Mouse (Mus musculus): Measurements from ENCODE around the gene Tmem25.
A peak's percentile ranks its signal among the peaks of the same experiment; 100 is the strongest.

Gene Tmem25

DNA sequence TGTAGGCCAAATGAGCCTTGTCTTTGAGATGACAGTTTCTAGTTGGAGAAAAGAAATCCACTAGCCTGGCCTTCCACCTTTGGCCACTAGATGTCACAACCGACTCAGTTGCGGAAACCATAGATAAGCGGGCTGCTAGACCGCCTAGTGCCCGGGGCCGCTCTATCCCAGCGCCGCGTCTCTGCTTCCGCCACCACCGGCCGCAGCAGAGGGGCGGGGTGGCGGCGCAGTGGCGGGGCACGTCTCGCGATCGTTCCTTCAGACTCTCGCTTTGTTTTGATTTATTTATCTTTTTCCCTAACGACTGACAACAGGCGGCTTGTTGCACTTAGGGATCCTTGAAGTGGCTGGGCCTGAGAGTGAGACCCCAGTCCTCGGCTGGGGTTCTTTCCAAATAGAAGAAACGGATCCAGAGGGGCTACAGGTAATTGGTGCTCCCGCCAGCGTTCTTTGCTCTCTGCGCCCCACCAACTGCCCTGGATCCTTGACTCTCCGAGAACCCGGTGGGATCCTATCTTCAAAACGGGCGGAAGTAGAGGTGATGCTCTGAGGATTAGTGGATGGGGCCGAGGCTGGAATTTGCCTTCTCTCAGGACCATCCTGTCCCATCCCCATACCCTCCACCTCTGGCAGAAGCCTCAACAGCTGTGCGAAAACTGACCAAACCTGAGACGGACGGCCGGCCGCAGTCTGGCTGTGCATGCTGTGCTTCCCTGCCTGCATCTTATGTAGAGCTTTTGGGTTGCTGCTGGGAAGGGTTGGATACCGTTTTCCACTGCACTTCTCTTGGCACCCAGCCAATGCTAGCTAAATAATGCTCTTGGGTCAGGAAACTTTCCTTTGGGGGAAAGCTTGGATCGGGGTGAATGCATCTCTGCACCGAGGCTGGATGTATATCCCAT is 26.1 kb downstream of the Tmem25 start:
- peak; percentile 97 for DNase-seq (ENCODE audit: low read depth, low spot score)

DNA sequence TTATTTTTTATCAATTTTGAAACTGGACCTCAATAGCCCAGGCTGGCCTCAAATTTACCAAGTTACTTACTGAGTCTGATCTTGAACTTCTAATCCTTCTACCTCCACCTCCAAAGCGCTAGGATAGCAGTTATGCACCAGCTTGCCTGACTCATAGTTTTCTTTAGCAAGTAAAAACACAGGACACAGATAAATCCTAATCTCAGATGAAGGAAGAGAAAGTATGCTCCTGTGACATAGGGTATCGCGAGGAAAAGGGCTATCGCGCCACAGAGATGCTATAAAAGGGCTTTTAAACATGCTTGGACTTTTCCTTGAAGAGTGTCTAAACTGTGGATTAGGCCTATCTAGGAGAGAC is 26.7 kb downstream of the Tmem25 start:
- DNase-seq (ENCODE audit: low read depth, low spot score): no peak

DNA sequence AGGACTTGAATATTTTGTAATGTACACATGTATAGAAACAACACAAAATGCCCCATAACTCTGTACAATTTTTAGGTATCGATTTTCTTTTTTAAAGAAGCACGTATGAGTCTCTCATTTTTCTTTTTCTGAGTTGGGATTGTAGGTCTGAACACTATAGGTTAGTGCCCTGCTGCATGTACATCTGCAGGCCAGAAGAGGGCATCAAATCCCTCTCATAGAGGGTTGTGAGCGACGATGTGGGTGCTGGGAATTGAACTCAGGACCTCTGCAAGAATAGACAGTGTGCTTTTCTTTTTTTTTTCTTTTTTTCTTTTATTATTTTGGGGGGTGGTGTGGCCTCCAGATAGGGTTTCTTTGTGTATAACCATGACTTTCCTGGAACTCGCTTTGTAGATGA is 27.7 kb downstream of the Tmem25 start:
- DNase-seq (ENCODE audit: low read depth, low spot score): peak; percentile 36

DNA sequence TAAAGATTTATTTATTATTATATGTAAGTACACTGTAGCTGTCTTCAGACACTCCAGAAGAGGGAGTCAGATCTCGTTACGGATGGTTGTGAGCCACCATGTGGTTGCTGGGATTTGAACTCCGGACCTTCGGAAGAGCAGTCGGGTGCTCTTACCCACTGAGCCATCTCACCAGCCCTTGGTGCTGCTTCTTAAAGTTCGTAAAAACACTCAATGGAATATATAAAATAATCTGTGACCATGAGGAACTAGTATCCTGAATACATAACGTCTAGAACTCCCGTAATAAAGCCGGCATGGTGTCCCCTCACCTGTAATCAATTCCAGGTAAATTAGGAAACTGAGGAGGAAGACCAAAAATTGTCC is 31.1 kb downstream of the Tmem25 start:
- peak; percentile 16 for DNase-seq (ENCODE audit: low read depth, low spot score)

DNA sequence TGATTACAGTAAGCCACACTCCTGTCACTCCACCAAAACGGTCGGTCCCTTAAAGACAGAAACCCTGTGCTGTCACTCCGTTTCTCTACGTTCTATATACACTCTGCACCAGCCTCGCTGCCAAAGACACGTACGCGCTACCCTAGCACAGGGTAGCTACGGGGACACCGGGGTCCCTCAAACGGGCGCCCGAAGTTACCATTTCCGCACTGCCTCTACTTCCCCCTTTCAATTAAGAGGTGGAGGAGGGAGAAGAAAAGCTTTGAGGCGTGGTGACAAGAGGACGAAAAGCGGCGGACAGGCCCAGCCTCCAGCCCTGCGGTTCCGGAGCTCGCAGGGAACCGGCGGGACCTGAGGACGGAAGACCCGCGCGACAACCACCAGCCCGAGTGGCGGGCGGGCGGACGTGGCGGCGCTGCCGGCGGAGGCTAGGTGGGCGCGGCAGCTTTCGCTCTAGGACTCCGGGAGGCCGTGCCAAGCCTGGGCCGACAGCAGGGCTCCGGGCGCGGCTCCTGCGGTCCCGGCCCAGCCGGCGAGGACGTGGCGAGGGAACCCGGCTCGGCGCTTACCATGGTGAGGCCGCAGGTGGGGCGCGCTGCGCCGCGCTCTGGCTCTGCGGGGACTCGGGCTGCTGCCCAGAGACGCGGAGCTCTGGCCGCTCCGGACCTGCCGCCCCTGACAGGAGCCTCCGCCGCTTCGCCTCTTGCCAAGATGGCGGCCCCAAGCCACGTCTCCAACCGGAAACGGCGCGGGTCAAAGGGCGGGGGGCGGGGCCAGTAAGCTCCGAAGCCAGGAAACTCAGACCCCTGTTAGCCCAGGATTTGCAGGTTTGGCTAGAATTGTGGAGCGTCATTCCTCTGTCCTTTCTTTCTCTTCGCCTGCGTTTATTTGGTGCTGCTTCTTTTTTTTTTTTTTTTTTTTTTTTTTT is 31.7 kb downstream of the Tmem25 start, which contains the start of the genes Arcn1 and Ift46:
Arcn1 (minus strand) TSS at position 745 of the 928 bp plus-strand sequence.
Ift46 (plus strand) TSS at position 808 of the 928 bp plus-strand sequence.
- DNase-seq (ENCODE audit: low read depth, low spot score): peak; percentile 94

DNA sequence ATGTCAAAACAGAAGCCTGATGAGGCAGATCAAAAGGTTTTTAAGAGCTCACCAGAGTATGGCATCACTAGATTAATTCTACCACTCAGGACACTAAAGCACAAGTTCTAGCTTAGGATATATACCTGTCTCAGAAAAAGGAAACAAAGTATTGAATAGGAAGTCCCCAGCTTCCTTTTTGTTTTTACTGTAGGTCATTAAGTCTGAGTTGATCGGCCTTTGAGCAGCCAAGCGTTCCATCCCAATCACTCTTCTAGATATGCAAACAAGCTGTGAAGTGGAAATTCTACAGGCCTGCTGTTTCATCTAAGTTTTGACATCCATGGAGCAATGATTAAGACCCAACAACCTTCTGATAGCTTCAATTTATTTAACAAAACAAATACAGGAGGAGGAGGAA is 38.2 kb downstream of the Tmem25 start:
- DNase-seq (ENCODE audit: low read depth, low spot score): no peak

DNA sequence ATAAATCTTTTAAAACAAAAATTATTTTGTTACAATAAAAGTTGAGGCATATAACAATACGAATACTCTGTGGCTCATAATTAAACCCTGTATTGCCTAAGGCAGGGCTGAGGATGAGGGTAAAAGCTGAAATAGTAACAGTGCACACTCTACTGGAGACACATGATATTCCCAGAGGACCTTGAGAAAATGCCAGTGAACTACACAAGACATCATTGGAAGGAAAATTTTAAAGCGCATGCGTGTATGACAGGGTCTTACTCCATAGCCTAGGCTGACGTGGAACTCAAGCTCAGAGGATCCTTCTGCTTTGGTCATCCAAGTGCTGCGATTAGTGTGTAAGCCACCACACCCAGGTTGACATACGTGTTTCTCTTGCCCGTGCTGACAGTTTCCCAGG is 50.6 kb downstream of the Tmem25 start:
- no peak for DNase-seq (ENCODE audit: low read depth, low spot score)

DNA sequence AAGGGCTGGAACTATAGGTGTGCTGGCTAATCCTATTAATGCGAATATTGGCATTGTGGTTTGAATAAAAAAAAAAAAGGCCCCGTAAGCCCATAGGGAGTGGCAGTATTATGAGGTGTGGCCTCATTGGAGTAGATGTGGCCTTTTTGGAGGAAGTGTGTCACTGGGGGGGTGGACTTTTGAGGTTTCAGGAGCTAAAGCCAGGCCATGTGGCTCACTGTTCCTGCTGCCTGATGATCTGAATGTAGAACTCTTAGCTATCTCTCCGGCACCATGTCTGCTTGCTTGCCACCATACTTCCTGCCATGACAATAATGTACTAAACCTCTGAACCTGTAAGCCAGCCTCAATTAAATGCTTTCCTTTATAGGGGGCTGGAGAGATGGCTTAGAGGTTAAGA is 51.8 kb downstream of the Tmem25 start:
- no peak for DNase-seq (ENCODE audit: low read depth, low spot score)

DNA sequence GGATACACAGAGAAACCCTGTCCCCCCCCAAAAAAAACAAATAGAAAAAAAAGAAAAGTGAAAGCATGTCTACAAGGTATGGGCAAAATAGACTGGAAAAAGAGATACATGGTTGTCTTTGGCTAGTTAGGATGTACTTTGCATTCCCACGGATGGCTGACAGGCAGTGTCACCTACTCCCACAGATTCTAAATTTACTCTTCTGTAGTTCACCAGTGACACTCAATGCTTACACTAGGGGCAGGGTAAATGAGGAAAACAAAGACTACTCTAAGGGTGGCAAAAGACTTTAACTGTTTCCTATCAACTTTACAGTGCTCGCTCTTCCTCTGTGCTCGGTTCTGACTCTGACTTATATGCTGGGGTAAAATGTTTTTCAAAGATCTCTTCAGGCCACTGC is 52.4 kb downstream of the Tmem25 start:
- no peak for DNase-seq (ENCODE audit: low read depth, low spot score)

DNA sequence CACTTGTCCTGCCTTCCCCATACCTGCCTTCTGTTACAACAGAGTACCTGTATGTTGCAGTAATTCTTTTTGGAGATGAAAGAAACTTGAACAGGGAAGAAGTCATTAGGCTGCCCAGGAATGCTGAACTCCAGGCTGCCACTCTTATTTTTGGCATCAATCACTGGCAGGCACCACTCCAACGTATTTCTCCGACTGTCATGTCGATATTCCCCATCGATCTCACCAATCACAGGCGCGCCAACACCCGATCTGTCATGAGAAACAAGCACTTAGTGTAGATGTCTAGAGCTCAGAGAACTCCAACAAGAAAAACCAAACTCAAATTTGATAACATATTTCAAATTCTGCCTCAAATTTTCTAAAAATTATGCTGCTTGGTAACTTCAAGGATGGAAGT is 53.7 kb downstream of the Tmem25 start:
- no peak for DNase-seq (ENCODE audit: low read depth, low spot score)
